Mouse (Mus musculus) neural tube, embryonic 14.5 days (tissue): ENCODE data around the gene Dennd6a. TPM values are rescaled to one million over a fixed set of nuclear protein-coding genes. Genes with fewer than 3 reads are reported as not detected.

Source experiments
- ATAC-seq: fragments of 200-750 bp; cut with Nextera tagmentation; 2 replicates; pipeline ENCODE4 v1.8.0; 2017; ENCODE audit warnings: low read depth, mild to moderate bottlenecking, moderate TSS enrichment, moderate library complexity
- H3K27ac ChIP-seq: fragments of 300-500 bp; sonication (generic); 2 replicates; pipeline ENCODE4 v1.5.1; 2014; ENCODE audit warnings: low read depth, mild to moderate bottlenecking, control low read depth, low read length, moderate library complexity, mixed read lengths
- H3K27me3 ChIP-seq: fragments of 300-500 bp; sonication (generic); 2 replicates; pipeline ENCODE4 v1.6.1; 2014; ENCODE audit warnings: low read length; ENCODE audit not compliant: control insufficient read depth, insufficient read depth
- H3K36me3 ChIP-seq: fragments of 300-500 bp; sonication (generic); 2 replicates; pipeline ENCODE4 v1.6.1; 2014; ENCODE audit warnings: low read length, mixed read lengths; ENCODE audit not compliant: control insufficient read depth, insufficient read depth
- H3K4me1 ChIP-seq: fragments of 300-500 bp; sonication (generic); 2 replicates; pipeline ENCODE4 v1.6.1; 2014; ENCODE audit warnings: low read length; ENCODE audit not compliant: control insufficient read depth, insufficient read depth
- H3K4me2 ChIP-seq: fragments of 300-500 bp; sonication (generic); 2 replicates; pipeline ENCODE4 v1.6.1; 2014; ENCODE audit warnings: mild to moderate bottlenecking, low read depth, low read length, control low read depth
- H3K4me3 ChIP-seq: fragments of 300-500 bp; sonication (generic); 2 replicates; pipeline ENCODE4 v1.5.1; 2014; ENCODE audit warnings: low read depth, low read length, control low read depth, mixed read lengths
- H3K9ac ChIP-seq: fragments of 300-500 bp; sonication (generic); replicated peaks from 2 replicates; pipeline ENCODE4 v1.6.1; 2014; ENCODE audit warnings: low read depth, mild to moderate bottlenecking, control low read depth, low read length, mixed read lengths
- H3K9me3 ChIP-seq: fragments of 300-500 bp; sonication (generic); 2 replicates; pipeline ENCODE4 v1.6.1; 2016; ENCODE audit warnings: low read length; ENCODE audit not compliant: control insufficient read depth
- whole genome bisulfite sequencing: fragments of 180-500 bp; shearing (Covaris S2); extraction: QIAGEN DNeasy Blood & Tissue Kit; methylation state at CpG from one replicate; pipeline ENCODE4 v1.1.7; 2014; 5-methylcytosine and 5-hydroxymethylcytosine counted together
- polyA plus RNA-seq: library from polyadenylated mRNA; unstranded; fragments of >200 nt; fragmentation: Nextera tagmentation; extraction: Ambion mirVana; gene quantifications from 2 replicates; pipeline ENCODE4 v1.2.1, GENCODE M21; 2014

Dennd6a gene
- polyA plus RNA-seq, 1 experiment from 2014 or later = 18.8 TPM

DNA sequence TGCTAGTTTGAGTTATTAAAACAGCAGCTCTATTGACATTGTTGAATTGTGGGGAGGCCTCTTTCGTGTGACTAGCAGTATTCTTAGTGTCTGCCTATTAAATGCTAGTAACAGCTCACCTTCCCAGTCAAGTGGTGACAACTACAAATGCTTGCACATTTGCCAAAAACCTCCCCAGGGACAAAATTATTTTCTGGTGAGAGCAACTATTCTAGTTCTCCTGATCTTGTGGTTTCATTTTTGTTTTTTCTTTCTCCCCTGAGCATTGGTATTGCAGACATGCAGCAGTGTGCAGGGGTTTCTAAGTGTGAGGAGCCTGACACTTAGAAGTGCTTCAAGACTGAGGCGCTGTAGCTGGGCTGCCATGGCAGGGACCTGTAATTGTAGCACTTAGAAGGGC is 74.2 kb downstream of the Dennd6a start:
- Histone ChIP-seq H3K36me3 (peaks cover 12% of the 10 kb centered on the region; the same call in 1 of the 2 replicates), H3K27me3 (no peaks in the 10 kb centered on the region), H3K27ac (no peak overlapping the region), H3K4me2 (no peak overlapping the region), H3K4me1 (peaks cover 10% of the 10 kb centered on the region; the same call in 1 of the 2 replicates), H3K9ac (no peak overlapping the region), H3K4me3 (no peak overlapping the region), H3K9me3 (no peaks in the 10 kb centered on the region)
- ATAC-seq = no peak
- WGBS = 75% methylated on average over 2 of the region's 2 CpGs

DNA sequence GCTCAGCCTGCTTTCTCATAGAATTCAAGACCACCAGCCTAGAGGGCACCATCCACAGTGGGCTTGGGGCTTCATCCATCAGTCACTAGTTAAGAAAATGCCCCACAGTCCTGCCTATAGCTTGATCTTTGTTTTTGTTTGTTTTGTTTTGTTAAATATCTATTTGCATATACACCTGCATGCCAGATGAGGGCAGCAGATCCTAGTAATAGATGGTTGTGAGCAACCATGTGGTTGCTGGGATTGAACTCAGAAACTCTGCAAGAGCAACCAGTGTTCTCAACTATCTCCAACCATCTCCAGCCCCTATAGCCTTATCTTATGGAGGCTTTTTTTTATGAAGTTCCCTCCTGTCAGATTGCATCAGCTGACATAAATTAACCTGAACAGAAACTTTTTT is 78.2 kb downstream of the Dennd6a start:
- no peaks in the 10 kb centered on the region for H3K27me3 ChIP-seq
- H3K4me2 ChIP-seq = no peak overlapping the region
- peaks cover 35% of the 10 kb centered on the region; the same call in 1 of the 2 replicates for H3K36me3 ChIP-seq
- no peaks in the 10 kb centered on the region for H3K9me3 ChIP-seq
- no peaks in the 10 kb centered on the region for H3K4me1 ChIP-seq
- no peak for ATAC-seq
- no peak overlapping the region for H3K27ac ChIP-seq
- no peak overlapping the region for H3K9ac ChIP-seq
- H3K4me3 ChIP-seq = no peak overlapping the region

DNA sequence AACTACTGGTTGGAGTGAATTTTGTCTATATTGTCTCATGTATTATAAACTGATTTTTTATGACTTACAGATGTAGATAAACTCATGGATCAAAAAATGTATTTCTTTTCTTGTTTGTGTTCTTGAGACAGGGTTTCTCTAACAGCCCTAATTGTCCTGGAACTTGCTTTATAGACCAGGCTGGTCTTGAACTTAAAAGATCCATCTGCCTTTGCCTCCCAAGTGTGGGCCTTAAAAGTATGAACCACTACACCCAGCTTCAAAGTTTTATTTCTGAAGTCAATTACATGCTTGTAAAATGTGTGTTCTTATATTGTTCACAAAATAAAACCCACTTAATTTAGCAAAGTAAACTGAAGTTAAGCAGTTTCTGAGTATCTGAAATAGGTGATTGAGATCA is 84.5 kb downstream of the Dennd6a start:
- H3K4me2 ChIP-seq = no peak overlapping the region
- no peak overlapping the region for H3K4me3 ChIP-seq
- H3K4me1 ChIP-seq = no peaks in the 10 kb centered on the region
- no peaks in the 10 kb centered on the region for H3K9me3 ChIP-seq
- no peaks in the 10 kb centered on the region for H3K27me3 ChIP-seq
- no peak for ATAC-seq
- H3K9ac ChIP-seq = no peak overlapping the region
- H3K36me3 ChIP-seq = peaks cover 29% of the 10 kb centered on the region; the same call in 1 of the 2 replicates
- H3K27ac ChIP-seq = no peak overlapping the region

DNA sequence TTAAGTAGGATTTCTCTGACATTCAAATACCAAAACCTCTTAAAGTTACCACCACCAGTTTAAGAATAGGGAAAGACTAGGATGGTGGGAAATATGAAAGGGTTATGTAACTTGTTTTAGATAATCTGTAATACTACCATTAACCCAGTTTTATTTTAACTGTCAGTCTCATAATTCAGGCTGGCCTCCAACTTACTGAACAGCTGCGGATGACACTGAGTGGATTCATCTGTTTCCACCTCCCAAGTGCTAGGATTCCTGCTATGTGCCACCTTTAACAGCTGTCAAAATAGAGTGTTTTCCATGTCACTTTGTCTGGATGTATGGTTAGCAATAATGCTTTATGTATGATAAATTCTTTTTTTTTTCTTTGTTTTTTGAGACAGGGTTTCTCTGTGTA is 86.6 kb downstream of the Dennd6a start:
- Histone ChIP-seq H3K9ac (no peak overlapping the region), H3K9me3 (no peaks in the 10 kb centered on the region), H3K27me3 (no peaks in the 10 kb centered on the region), H3K4me3 (no peak overlapping the region), H3K27ac (no peak overlapping the region), H3K4me1 (no peaks in the 10 kb centered on the region), H3K4me2 (no peak overlapping the region), H3K36me3 (peaks cover 21% of the 10 kb centered on the region; the same call in 1 of the 2 replicates)
- WGBS = 89% methylated on average over 1 of the region's 1 CpGs
- ATAC-seq = no peak

DNA sequence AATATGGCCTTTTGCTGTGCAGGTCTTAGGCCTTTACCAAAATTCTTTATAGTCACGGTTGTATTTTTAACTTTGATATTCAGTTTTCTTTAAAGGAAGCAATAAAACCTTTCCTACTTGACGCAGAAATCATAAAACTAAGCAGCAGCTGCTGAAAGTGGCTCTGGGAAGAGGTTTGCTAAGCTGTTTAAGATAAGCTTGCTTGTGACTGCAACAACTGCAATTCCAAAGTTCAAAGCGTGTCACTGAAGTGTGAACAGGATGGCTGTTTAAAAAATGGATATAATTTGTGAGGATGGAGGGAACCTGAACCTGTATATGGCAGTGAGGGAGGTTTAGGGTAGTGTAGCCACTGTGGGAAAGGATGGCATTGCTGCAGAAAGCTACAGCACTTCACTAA is 88.4 kb downstream of the Dennd6a start:
- no peak overlapping the region for H3K4me3 ChIP-seq
- H3K9me3 ChIP-seq = no peaks in the 10 kb centered on the region
- no peak overlapping the region for H3K27ac ChIP-seq
- peaks cover 10% of the 10 kb centered on the region; the same call in 1 of the 2 replicates for H3K36me3 ChIP-seq
- no peak for ATAC-seq
- H3K4me2 ChIP-seq = no peak overlapping the region
- 82% methylated on average over 3 of the region's 3 CpGs for WGBS
- no peak overlapping the region for H3K9ac ChIP-seq
- peaks cover 9% of the 10 kb centered on the region for H3K4me1 ChIP-seq
- H3K27me3 ChIP-seq = no peaks in the 10 kb centered on the region

DNA sequence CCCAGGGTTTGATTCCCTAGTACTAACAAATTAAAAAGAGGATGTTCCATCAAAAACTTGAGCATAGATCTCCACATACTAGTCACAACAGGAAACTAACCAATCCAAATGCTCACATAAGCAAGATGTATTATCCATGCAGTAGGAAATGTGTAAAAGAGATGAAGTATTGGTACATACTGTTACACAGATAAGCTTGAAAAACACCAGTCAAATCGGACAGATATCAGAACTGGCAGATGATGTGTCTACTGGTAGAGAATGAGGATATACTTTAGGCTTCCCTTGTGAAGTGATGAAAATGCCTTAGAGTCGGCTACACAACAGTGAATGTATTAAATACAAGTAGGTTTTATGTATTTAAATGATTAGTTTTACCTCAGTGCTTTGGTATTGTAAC is 88.8 kb downstream of the Dennd6a start:
- peaks cover 13% of the 10 kb centered on the region for H3K4me1 ChIP-seq
- WGBS = 90% methylated on average over 2 of the region's 2 CpGs
- no peak for ATAC-seq

DNA sequence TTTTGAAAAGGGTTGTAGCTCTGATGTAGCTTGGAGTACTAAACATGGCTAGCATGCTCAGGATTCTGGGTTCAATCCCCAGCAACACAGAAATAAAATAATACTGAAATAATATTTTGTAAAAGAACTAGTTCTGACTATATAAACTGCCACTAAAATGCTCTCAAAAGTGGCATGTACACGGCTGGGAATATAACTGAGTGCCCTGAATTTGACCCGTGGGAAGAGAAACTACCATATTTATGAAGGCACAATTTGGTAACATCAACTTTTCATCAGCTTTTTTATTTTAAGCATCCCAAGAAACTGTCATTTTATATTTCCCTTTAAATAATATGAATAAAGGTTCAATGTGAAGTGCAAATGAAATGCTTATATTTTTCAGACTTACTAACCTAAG is 90.2 kb downstream of the Dennd6a start:
- WGBS = 93% methylated on average over 2 of the region's 2 CpGs
- no peak overlapping the region for H3K27ac ChIP-seq
- no peak overlapping the region for H3K4me3 ChIP-seq
- no peak for ATAC-seq
- no peak overlapping the region for H3K9ac ChIP-seq
- H3K4me2 ChIP-seq = no peak overlapping the region
- peaks cover 19% of the 10 kb centered on the region for H3K4me1 ChIP-seq
- H3K9me3 ChIP-seq = no peaks in the 10 kb centered on the region
- H3K27me3 ChIP-seq = no peaks in the 10 kb centered on the region; the same call in 1 of the 2 replicates
- peaks cover 6% of the 10 kb centered on the region; the same call in 1 of the 2 replicates for H3K36me3 ChIP-seq

More for the DNA sequence above, 88.8 kb downstream of the Dennd6a start:
- Histone ChIP-seq H3K9me3 (no peaks in the 10 kb centered on the region), H3K4me2 (no peak overlapping the region), H3K36me3 (peaks cover 9% of the 10 kb centered on the region; the same call in 1 of the 2 replicates), H3K9ac (no peak overlapping the region), H3K27me3 (no peaks in the 10 kb centered on the region), H3K4me3 (no peak overlapping the region), H3K27ac (no peak overlapping the region)

DNA sequence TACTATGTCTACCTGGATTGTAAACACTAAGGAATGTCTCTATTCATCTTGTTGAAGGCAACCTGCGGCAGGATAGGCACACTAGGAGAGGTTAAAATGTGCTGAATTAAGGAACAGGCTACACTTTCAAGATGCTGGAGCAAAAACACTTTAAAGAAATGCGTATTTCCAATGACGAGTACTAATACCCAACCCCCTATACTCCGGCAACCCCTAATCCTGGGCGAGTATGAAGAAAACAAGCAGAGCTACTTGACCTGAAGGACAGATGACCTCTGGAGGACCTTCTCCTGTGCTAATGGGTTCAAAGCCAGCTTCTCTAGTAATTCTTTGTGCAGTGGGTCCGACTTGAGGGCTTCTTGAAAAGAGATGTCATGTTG is 94.3 kb downstream of the Dennd6a start:
- ATAC-seq = no peak
- Histone ChIP-seq H3K4me2 (peak overlapping the region; percentile 96), H3K9me3 (no peaks in the 10 kb centered on the region), H3K27me3 (no peaks in the 10 kb centered on the region; the same call in 1 of the 2 replicates), H3K9ac (peak overlapping the region; percentile 87; the same call in 1 of the 2 replicates), H3K36me3 (peaks cover 6% of the 10 kb centered on the region; the same call in 1 of the 2 replicates), H3K4me3 (peak overlapping the region; percentile 88), H3K4me1 (peaks cover 23% of the 10 kb centered on the region), H3K27ac (no peak overlapping the region)
- WGBS = 38% methylated on average over 6 of the region's 6 CpGs

DNA sequence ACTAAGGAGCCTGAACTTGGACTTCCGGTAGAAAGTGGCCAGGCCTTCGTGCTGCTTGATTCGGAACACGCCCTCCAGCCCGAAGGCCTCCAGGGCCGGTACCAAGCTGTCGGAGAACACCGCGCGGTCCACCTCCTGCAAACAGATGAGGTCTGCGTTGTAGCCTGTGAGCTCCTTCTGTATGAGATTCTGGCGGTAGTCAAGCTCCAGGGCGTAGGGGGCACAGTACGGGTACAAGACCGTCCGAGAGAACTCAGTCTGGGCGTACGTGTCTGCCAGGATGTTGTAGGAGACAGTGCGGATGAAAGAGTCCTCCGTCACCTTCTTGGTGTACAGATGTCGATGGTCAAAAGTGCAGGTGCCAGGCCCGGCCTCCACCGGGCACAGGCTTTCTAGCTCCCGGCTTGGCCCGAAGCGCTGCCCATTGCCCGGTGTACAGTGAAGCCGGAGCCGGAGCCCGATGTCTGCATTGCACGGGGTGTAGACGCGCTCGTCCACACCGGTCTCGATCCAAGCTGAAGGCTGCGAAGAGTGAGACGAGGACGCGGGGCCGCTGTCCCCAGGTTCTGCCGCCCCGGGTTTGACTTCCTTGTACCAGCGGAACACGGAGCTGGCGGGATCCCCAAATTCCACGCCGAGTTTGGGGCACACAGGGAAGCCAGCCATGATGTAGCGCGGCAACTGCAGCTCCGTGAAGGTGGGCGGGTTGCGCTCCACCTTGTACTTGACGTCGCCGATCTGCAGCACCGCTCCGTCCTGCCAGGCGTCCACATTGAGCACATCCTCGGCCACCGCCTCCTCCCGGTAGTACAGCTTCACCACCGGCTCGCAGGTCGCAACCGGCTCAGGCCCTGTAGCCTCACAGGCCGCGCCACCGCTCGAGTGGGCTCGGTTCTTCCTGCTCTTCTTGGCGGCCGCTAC is 95.0 kb downstream of the Dennd6a start:
- H3K9me3 ChIP-seq = no peaks in the 10 kb centered on the region
- peak; percentile 58 for ATAC-seq
- under 1% methylated on average over 73 of the region's 73 CpGs for WGBS
- peak overlapping the region; percentile 88 for H3K4me3 ChIP-seq
- H3K4me2 ChIP-seq = peak overlapping the region; percentile 96
- H3K27me3 ChIP-seq = no peaks in the 10 kb centered on the region; the same call in 1 of the 2 replicates
- H3K4me1 ChIP-seq = peaks cover 23% of the 10 kb centered on the region
- H3K9ac ChIP-seq = peak overlapping the region; percentile 87
- peaks cover 6% of the 10 kb centered on the region; the same call in 1 of the 2 replicates for H3K36me3 ChIP-seq
- H3K27ac ChIP-seq = peak overlapping the region; percentile 83
